Mouse (Mus musculus): ENCODE measurements around the gene Ifit1. TPM values are rescaled to one million over a fixed set of nuclear protein-coding genes. Genes with fewer than 3 reads are reported as not detected.

Ifit1 gene
- total and polyA plus RNA-seq, 3 experiments = 0.25 to 2.3 (median 1.4) TPM

DNA sequence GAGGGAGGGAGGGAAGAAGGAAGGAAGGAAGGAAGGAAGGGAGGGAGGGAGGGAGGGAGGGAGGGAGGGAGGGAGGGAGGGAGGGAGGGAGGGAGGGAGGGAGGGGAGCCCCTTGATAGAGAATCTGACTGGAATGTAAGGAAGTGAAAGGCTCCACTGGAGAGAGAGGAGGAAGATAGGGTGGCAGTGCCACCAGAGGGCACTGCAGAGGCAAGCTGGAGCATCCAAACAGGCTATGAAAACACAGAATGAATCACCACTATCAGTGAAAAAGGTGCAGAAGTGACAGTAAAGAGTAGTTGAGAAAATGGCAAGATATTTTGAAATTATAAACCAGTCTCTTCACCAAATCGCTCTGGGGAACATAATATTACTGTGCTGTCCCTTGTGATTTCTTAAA lies 44.2 kb downstream of the Ifit1 start:
- dilution Hi-C loops (cut with MboI; ENCODE audit: extremely low pct_ligation_motif_present, extremely low pct_unique_long_range_greater_than_20kb, low sequenced_read_pairs) = no loop called here
- H3K36me3 ChIP-seq (replicated peaks in 1 of 2; ENCODE audit: control insufficient read depth in 1 of 2, insufficient read depth in 1 of 2, low read length in 1 of 2) = no peaks in the 10 kb centered on the region
- no peak overlapping the region for H3K4me2 ChIP-seq (ENCODE audit: insufficient read depth, low read depth, poor library complexity, severe bottlenecking)
- no peak overlapping the region for H3K9ac ChIP-seq (ENCODE audit: insufficient read depth, low read depth)
- no peaks in the 10 kb centered on the region for H3K27me3 ChIP-seq (replicated peaks)
- in situ Hi-C loops (cut with MboI; ENCODE audit: low pct_ligation_motif_present, low pct_unique_long_range_greater_than_20kb, low sequenced_read_pairs) = loop anchor here (10.0 kb wide), 1 partner anchor 70 kb away; no protein-coding TSS in a partner anchor
- H3K4me3 ChIP-seq (replicated peaks in 1 of 3; ENCODE audit: low read depth in 2 of 3, low read length in 2 of 3, poor library complexity in 1 of 3) = no peak overlapping the region
- H3K27ac ChIP-seq (ENCODE audit: insufficient read depth, low read depth) = no peak overlapping the region
- H3K9me3 ChIP-seq (replicated peaks; ENCODE audit: low read length) = no peaks in the 10 kb centered on the region
- peak; percentile 58 for DNase-seq (ENCODE audit: extremely low read depth)
- TF ChIP-seq CHD1 (IDR thresholded peaks at IDR 0.05; ENCODE audit: low read depth, low read length) (no peak), UBTF (IDR thresholded peaks at IDR 0.05; ENCODE audit: low read depth, low read length) (no peak), ZKSCAN1 (IDR thresholded peaks at IDR 0.05; ENCODE audit: borderline replicate concordance, low read depth, low read length) (no peak), CTCF (conservative IDR thresholded peaks at IDR 0.05 in 1 of 2, IDR thresholded peaks at IDR 0.05 in 1 of 2; ENCODE audit: low read depth in 2 of 2, low read length in 2 of 2) (peak; percentile 39 to 81; a peak in 3 of 4 replicates), SMC3 (IDR thresholded peaks at IDR 0.05; ENCODE audit: low read depth, low read length) (peak; percentile 88), RAD21 (IDR thresholded peaks at IDR 0.05; ENCODE audit: low read depth, low read length) (peak; percentile 67)
- no peaks in the 10 kb centered on the region for H3K4me1 ChIP-seq (ENCODE audit: control insufficient read depth in 1 of 2, insufficient read depth in 2 of 2)
- H3K79me2 ChIP-seq (replicated peaks; ENCODE audit: control insufficient read depth, extremely low read depth, insufficient read depth, poor library complexity, severe bottlenecking) = no peaks in the 10 kb centered on the region

DNA sequence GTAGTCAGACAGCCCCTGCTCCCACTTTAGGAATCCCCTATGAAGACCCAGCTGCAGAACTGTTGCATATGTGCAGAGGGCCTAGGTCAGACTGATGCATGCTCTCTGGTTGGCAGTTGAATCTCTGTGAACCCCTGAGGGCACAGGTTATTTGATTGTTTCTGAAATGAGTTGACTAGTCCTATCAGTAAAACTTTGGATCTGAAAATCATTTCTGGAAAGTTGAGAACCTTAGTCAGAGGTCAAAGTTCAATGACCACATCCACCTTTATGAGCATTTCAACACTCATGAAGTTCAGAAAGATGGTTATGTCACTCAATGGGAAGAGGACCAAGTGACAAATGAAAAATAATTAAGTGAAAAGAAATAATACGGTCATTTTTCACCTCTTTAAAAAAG lies 44.9 kb downstream of the Ifit1 start:
- no peak overlapping the region for H3K4me2 ChIP-seq (ENCODE audit: insufficient read depth, low read depth, poor library complexity, severe bottlenecking)
- no peaks in the 10 kb centered on the region for H3K9me3 ChIP-seq (replicated peaks; ENCODE audit: low read length)
- H3K79me2 ChIP-seq (replicated peaks; ENCODE audit: control insufficient read depth, extremely low read depth, insufficient read depth, poor library complexity, severe bottlenecking) = no peaks in the 10 kb centered on the region
- H3K9ac ChIP-seq (ENCODE audit: insufficient read depth, low read depth) = no peak overlapping the region
- peaks cover 0 to 3% of the 10 kb centered on the region in 2 experiments; a peak in 1 of 4 replicates for H3K4me1 ChIP-seq (ENCODE audit: control insufficient read depth in 1 of 2, insufficient read depth in 2 of 2)
- no peak for TF ChIP-seq NELFE (IDR thresholded peaks at IDR 0.05; ENCODE audit: low read depth, low read length)
- no peak for TF ChIP-seq UBTF (IDR thresholded peaks at IDR 0.05; ENCODE audit: low read depth, low read length)
- no peak for TF ChIP-seq USF1 (IDR thresholded peaks at IDR 0.05; ENCODE audit: low read depth, low read length)
- TF ChIP-seq MXI1 (IDR thresholded peaks at IDR 0.05; ENCODE audit: low read depth, low read length) = no peak
- no peak for TF ChIP-seq PAX5 (IDR thresholded peaks at IDR 0.05; ENCODE audit: low read length)
- no peak for TF ChIP-seq MAX (IDR thresholded peaks at IDR 0.05; ENCODE audit: low read length)
- no peak for TF ChIP-seq E2F4 (IDR thresholded peaks at IDR 0.05; ENCODE audit: insufficient replicate concordance, low read depth, low read length)
- TF ChIP-seq NRF1 (IDR thresholded peaks at IDR 0.05; ENCODE audit: low read depth, low read length) = no peak
- no peak for TF ChIP-seq CTCF (conservative IDR thresholded peaks at IDR 0.05 in 1 of 2, IDR thresholded peaks at IDR 0.05 in 1 of 2; ENCODE audit: low read depth in 2 of 2, low read length in 2 of 2)
- TF ChIP-seq MAFK (IDR thresholded peaks at IDR 0.05; ENCODE audit: insufficient replicate concordance, low read length) = no peak
- no peak for DNase-seq (ENCODE audit: extremely low read depth)
- H3K4me3 ChIP-seq (replicated peaks in 1 of 3; ENCODE audit: low read depth in 2 of 3, low read length in 2 of 3, poor library complexity in 1 of 3) = no peak overlapping the region
- no peaks in the 10 kb centered on the region for H3K27me3 ChIP-seq (replicated peaks)
- in situ Hi-C loops (cut with MboI; ENCODE audit: low pct_ligation_motif_present, low pct_unique_long_range_greater_than_20kb, low sequenced_read_pairs) = loop anchor here (10.0 kb wide), 1 partner anchor 69 kb away; no protein-coding TSS in a partner anchor
- no peaks in the 10 kb centered on the region for H3K36me3 ChIP-seq (replicated peaks in 1 of 2; ENCODE audit: control insufficient read depth in 1 of 2, insufficient read depth in 1 of 2, low read length in 1 of 2)
- no peak overlapping the region for H3K27ac ChIP-seq (ENCODE audit: insufficient read depth, low read depth)
- dilution Hi-C loops (cut with MboI; ENCODE audit: extremely low pct_ligation_motif_present, extremely low pct_unique_long_range_greater_than_20kb, low sequenced_read_pairs) = no loop called here

DNA sequence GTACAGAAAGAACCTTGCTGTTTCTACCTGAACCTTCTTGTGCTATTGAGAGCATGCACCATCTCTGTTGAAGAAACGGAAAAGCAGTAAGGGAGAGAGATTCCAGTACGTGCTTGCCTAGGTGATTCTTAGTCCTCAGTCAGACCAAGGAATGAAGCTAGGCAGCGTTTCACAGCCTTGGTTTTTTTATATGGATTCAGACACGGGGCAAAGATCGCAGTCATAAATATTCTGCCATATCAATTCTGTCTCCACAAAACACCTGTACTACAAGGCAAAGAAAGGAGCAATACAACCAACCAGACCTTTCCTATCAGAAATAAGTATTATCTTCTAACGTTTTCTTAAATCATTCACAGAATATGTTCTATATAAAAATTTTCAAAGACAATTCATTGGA lies 50.7 kb downstream of the Ifit1 start:
- no peak overlapping the region for H3K9ac ChIP-seq (ENCODE audit: insufficient read depth, low read depth)
- in situ Hi-C loops (cut with MboI; ENCODE audit: low pct_ligation_motif_present, low pct_unique_long_range_greater_than_20kb, low sequenced_read_pairs) (no loop called here), dilution Hi-C loops (cut with MboI; ENCODE audit: extremely low pct_ligation_motif_present, extremely low pct_unique_long_range_greater_than_20kb, low sequenced_read_pairs) (no loop called here)
- H3K27me3 ChIP-seq (replicated peaks) = no peaks in the 10 kb centered on the region
- H3K27ac ChIP-seq (ENCODE audit: insufficient read depth, low read depth) = no peak overlapping the region
- H3K36me3 ChIP-seq (replicated peaks in 1 of 2; ENCODE audit: control insufficient read depth in 1 of 2, insufficient read depth in 1 of 2, low read length in 1 of 2) = no peaks in the 10 kb centered on the region
- H3K4me1 ChIP-seq (ENCODE audit: control insufficient read depth in 1 of 2, insufficient read depth in 2 of 2) = peaks cover 0 to 5% of the 10 kb centered on the region in 2 experiments; a peak in 1 of 4 replicates
- H3K9me3 ChIP-seq (replicated peaks; ENCODE audit: low read length) = no peaks in the 10 kb centered on the region
- H3K79me2 ChIP-seq (replicated peaks; ENCODE audit: control insufficient read depth, extremely low read depth, insufficient read depth, poor library complexity, severe bottlenecking) = no peaks in the 10 kb centered on the region
- no peak overlapping the region for H3K4me2 ChIP-seq (ENCODE audit: insufficient read depth, low read depth, poor library complexity, severe bottlenecking)
- TF ChIP-seq MAX (IDR thresholded peaks at IDR 0.05; ENCODE audit: low read length) (no peak), JUN (IDR thresholded peaks at IDR 0.05; ENCODE audit: insufficient read depth, low read depth, low read length) (no peak), MYC (IDR thresholded peaks at IDR 0.05; ENCODE audit: low read depth, low read length) (no peak), ZKSCAN1 (IDR thresholded peaks at IDR 0.05; ENCODE audit: borderline replicate concordance, low read depth, low read length) (no peak), ZNF384 (IDR thresholded peaks at IDR 0.05; ENCODE audit: low read depth, low read length) (no peak), GABPA (IDR thresholded peaks at IDR 0.05; ENCODE audit: insufficient replicate concordance, low read depth, low read length) (no peak)
- no peak overlapping the region for H3K4me3 ChIP-seq (replicated peaks in 1 of 3; ENCODE audit: low read depth in 2 of 3, low read length in 2 of 3, poor library complexity in 1 of 3)
- no peak for DNase-seq (ENCODE audit: extremely low read depth)

All from CH12.LX (cell line).